Mouse (Mus musculus) midbrain, embryonic 14.5 days (tissue): ENCODE measurements around the gene Xkr8. TPM values are rescaled to one million over a fixed set of nuclear protein-coding genes. Genes with fewer than 3 reads are reported as not detected.
"Not testable (repeated sequence)": the region's sequence is repeated elsewhere in the genome, so short reads cannot be mapped to it uniquely, and the experiment has no call there.

Experiments
- ATAC-seq: fragments of 200-750 bp; cut with Nextera tagmentation; 2 replicates; pipeline ENCODE4 v1.8.0; 2017; ENCODE audit warnings: moderate number of reproducible peaks, moderate library complexity; ENCODE audit not compliant: low FRiP score, low TSS enrichment
- DNase-seq: peaks from one replicate; pipeline ENCODE4 v3.0.0-alpha.2; 2015
- H3K27ac ChIP-seq: fragments of 300-500 bp; sonication (generic); replicated peaks from 2 replicates; pipeline ENCODE4 v1.5.1; 2014; ENCODE audit warnings: mild to moderate bottlenecking, low read depth, low read length, moderate library complexity
- H3K27me3 ChIP-seq: fragments of 300-500 bp; sonication (generic); 2 replicates; pipeline ENCODE4 v1.6.1; 2014; ENCODE audit warnings: low read length, control low read depth, mixed read lengths; ENCODE audit not compliant: control insufficient read depth, insufficient read depth
- H3K36me3 ChIP-seq: fragments of 300-500 bp; sonication (generic); 2 replicates; pipeline ENCODE4 v1.6.1; 2014; ENCODE audit warnings: low read length, control low read depth; ENCODE audit not compliant: control insufficient read depth, insufficient read depth
- H3K4me1 ChIP-seq: fragments of 300-500 bp; sonication (generic); 2 replicates; pipeline ENCODE4 v1.6.1; 2014; ENCODE audit warnings: mild to moderate bottlenecking, antibody characterized with exemption, low read length, control low read depth; ENCODE audit not compliant: control insufficient read depth, insufficient read depth
- H3K4me2 ChIP-seq: fragments of 300-500 bp; sonication (generic); 2 replicates; pipeline ENCODE4 v1.6.1; 2014; ENCODE audit warnings: mild to moderate bottlenecking, low read length, moderate library complexity
- H3K4me3 ChIP-seq: fragments of 300-500 bp; sonication (generic); replicated peaks from 2 replicates; pipeline ENCODE4 v1.5.1; 2014; ENCODE audit warnings: low read depth, low read length
- H3K9ac ChIP-seq: fragments of 300-500 bp; sonication (generic); replicated peaks from 2 replicates; pipeline ENCODE4 v1.6.1; 2014; ENCODE audit warnings: mild to moderate bottlenecking, low read length, moderate library complexity
- H3K9me3 ChIP-seq: fragments of 300-500 bp; sonication (generic); 2 replicates; pipeline ENCODE4 v1.6.1; 2016; ENCODE audit warnings: low read length, control low read depth, mixed read lengths; ENCODE audit not compliant: control insufficient read depth
- WGBS: fragments of 180-500 bp; shearing (Covaris S2); extraction: QIAGEN DNeasy Blood & Tissue Kit; methylation state at CpG from one replicate; pipeline ENCODE4 v1.1.7; 2014; 5-methylcytosine and 5-hydroxymethylcytosine counted together
- polyA plus RNA-seq: library from polyadenylated mRNA; unstranded; fragments of >200 nt; fragmentation: Nextera tagmentation; extraction: Ambion mirVana; gene quantifications from 2 replicates; pipeline ENCODE4 v1.2.1, GENCODE M21; 2014

Gene Xkr8
- polyA plus RNA-seq = 5.2 and 5.6 TPM in 2 replicates

- ATAC-seq (peak; percentile 92), DNase-seq (peak; percentile 87)
- H3K9me3 ChIP-seq = no peaks in the 10 kb centered on the region
- H3K9ac ChIP-seq = peak within 1 kb of the TSS; percentile 57
- H3K36me3 ChIP-seq = peaks cover 8% of the 10 kb centered on the region; the same call in 1 of the 2 replicates
- H3K4me3 ChIP-seq = peak within 1 kb of the TSS; percentile 51
- H3K4me2 ChIP-seq = peak within 1 kb of the TSS; percentile 83
- H3K27ac ChIP-seq = no peak within 1 kb of the TSS
- peaks cover 4% of the 10 kb centered on the region; the same call in 1 of the 2 replicates for H3K4me1 ChIP-seq
- WGBS = 2% methylated on average over 34 of the region's 34 CpGs
- H3K27me3 ChIP-seq = no peaks in the 10 kb centered on the region
Measured at GRCm38 (mm10) chr4:132732148-132732684, at the start of gene Xkr8. Gene Xkr8, minus strand, starts transcription at chr4:132732546.

GRCm38 (mm10) chr4:132780288-132780687, 47.9 kb upstream of the Xkr8 start:
- Histone ChIP-seq H3K9me3 (no peaks in the 10 kb centered on the region), H3K36me3 (peaks cover 38% of the 10 kb centered on the region), H3K9ac (no peak overlapping the region), H3K4me2 (no peak overlapping the region), H3K27me3 (no peaks in the 10 kb centered on the region), H3K4me3 (no peak overlapping the region), H3K4me1 (no peaks in the 10 kb centered on the region), H3K27ac (no peak overlapping the region)
- 92% methylated on average over 4 of the region's 4 CpGs for WGBS
- DNase-seq (no peak), ATAC-seq (no peak)

- no peak overlapping the region for H3K27ac ChIP-seq
- H3K4me3 ChIP-seq = no peak overlapping the region
- H3K4me2 ChIP-seq = no peak overlapping the region
- no peaks in the 10 kb centered on the region for H3K9me3 ChIP-seq
- H3K4me1 ChIP-seq = no peaks in the 10 kb centered on the region
- WGBS = 96% methylated on average over 6 of the region's 6 CpGs
- DNase-seq = no peak
- no peaks in the 10 kb centered on the region for H3K27me3 ChIP-seq
- H3K36me3 ChIP-seq = peaks cover 53% of the 10 kb centered on the region
- no peak for ATAC-seq
- H3K9ac ChIP-seq = no peak overlapping the region
Measured at GRCm38 (mm10) chr4:132778562-132779201, 46.3 kb upstream of the Xkr8 start.

DNA sequence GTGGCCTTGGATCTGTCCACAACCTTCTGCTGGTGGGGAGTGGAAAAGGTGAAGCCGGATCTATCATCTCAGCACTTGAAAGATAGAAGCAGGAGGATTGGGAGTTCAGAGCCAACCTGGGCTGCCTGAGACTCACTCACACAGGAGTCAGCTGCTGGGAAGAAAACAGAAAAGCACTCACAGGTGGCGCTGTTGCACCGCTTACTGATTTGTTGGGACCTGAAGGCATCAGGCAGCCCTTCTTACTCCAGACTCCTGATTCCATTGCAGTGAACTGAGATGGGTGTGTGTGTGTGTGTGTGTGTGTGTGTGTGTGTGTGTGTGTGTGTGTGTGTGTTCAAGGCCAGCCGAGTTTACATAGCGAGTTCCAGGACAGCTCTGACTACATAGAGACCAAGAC, 44.4 kb upstream of the Xkr8 start:
- no peak overlapping the region for H3K27ac ChIP-seq
- no peaks in the 10 kb centered on the region for H3K27me3 ChIP-seq
- H3K9me3 ChIP-seq = no peaks in the 10 kb centered on the region
- no peak for ATAC-seq
- H3K36me3 ChIP-seq = peaks cover 66% of the 10 kb centered on the region
- no peak overlapping the region for H3K4me3 ChIP-seq
- 90% methylated on average over 5 of the region's 5 CpGs for WGBS
- peak; percentile 58 for DNase-seq
- no peaks in the 10 kb centered on the region for H3K4me1 ChIP-seq
- H3K4me2 ChIP-seq = no peak overlapping the region
- no peak overlapping the region for H3K9ac ChIP-seq

DNA sequence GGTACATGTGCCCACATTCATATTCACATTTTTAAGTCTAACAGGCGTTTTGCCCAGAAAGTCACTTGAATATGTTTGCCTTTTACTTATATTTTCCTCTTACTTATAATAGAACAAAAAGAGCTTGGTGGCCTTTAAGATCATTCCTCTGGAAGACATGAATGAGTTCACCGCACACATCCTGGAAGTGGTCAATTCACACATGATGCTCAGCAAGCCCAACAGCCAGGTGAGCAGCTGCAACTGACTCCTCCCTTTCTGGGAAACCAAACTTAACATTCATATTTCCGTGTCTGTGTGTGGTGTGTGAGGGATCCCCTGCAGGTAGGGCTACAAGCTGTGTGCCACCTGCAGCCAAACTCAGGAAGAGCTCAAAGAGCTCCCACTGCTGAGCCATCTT, 42.6 kb upstream of the Xkr8 start:
- DNase-seq = no peak
- 96% methylated on average over 3 of the region's 3 CpGs for WGBS

GRCm38 (mm10) chr4:132771776-132772175, 39.4 kb upstream of the Xkr8 start:
- Histone ChIP-seq H3K4me2 (no peak overlapping the region), H3K4me3 (no peak overlapping the region), H3K36me3 (peaks cover 52% of the 10 kb centered on the region), H3K9ac (no peak overlapping the region), H3K9me3 (no peaks in the 10 kb centered on the region), H3K27ac (no peak overlapping the region), H3K27me3 (no peaks in the 10 kb centered on the region), H3K4me1 (peaks cover 6% of the 10 kb centered on the region; the same call in 1 of the 2 replicates)
- 95% methylated on average over 9 of the region's 9 CpGs for WGBS
- ATAC-seq = no peak
- DNase-seq = no peak

More for the DNA sequence above, 42.6 kb upstream of the Xkr8 start:
- peaks cover 75% of the 10 kb centered on the region for H3K36me3 ChIP-seq
- H3K4me1 ChIP-seq = no peaks in the 10 kb centered on the region
- no peak overlapping the region for H3K27ac ChIP-seq
- H3K9ac ChIP-seq = no peak overlapping the region
- no peak overlapping the region for H3K4me3 ChIP-seq
- H3K9me3 ChIP-seq = no peaks in the 10 kb centered on the region
- ATAC-seq = no peak
- no peaks in the 10 kb centered on the region for H3K27me3 ChIP-seq
- H3K4me2 ChIP-seq = no peak overlapping the region

- H3K9me3 ChIP-seq = no peaks in the 10 kb centered on the region
- no peaks in the 10 kb centered on the region for H3K27me3 ChIP-seq
- H3K9ac ChIP-seq = peak within 1 kb of the TSS; percentile 52
- peak within 1 kb of the TSS; percentile 71 for H3K4me3 ChIP-seq
- H3K4me1 ChIP-seq = peaks cover 6% of the 10 kb centered on the region; the same call in 1 of the 2 replicates
- DNase-seq = peak; percentile 99
- WGBS = under 1% methylated on average over 71 of the region's 71 CpGs
- H3K27ac ChIP-seq = no peak within 1 kb of the TSS; the same call in 1 of the 2 replicates
- H3K4me2 ChIP-seq = peak within 1 kb of the TSS; percentile 89
- peak; percentile 95 for ATAC-seq
- peaks cover 20% of the 10 kb centered on the region; the same call in 1 of the 2 replicates for H3K36me3 ChIP-seq
Measured at GRCm38 (mm10) chr4:132767914-132768876, 35.8 kb upstream of the Xkr8 start, which contains the start of gene Rpa2. Gene Rpa2, plus strand, starts transcription at chr4:132768332.

GRCm38 (mm10) chr4:132763125-132763524, 30.8 kb upstream of the Xkr8 start:
- H3K9ac ChIP-seq, H3K4me2 ChIP-seq, H3K27ac ChIP-seq, H3K27me3 ChIP-seq, H3K4me1 ChIP-seq, DNase-seq, ATAC-seq, H3K9me3 ChIP-seq, H3K36me3 ChIP-seq, H3K4me3 ChIP-seq: not testable (repeated sequence)
- 91% methylated on average over 3 of the region's 3 CpGs for WGBS
